ENCODE assay signal across 9 mouse cellular contexts in the genomic region with DNA sequence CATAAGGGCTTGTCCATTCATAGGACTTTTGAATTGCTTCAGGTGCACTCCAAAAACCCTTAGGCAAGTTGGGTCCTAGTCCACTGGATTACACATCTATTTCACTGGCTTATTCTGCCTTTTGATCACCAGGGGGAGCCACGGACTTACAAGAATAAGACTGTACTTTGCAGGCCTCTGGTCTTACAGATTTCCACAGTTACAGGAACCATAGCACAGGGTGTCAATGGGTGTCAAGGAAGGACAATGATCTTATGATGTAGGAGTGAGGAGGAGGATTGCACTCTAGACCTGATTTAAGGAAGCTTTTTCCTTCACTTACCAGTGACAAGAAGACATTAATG. TPM values are rescaled to one million over a fixed set of nuclear protein-coding genes. Genes with fewer than 3 reads are reported as not detected.
DNase-seq lines count a peak whose midpoint lies in the region; ATAC-seq and TF ChIP-seq lines count a peak whose summit lies in the region.
"Had no signal": no experiment of that assay in that cellular context is flagged by ENCODE, and none has a peak within 500 bp of the region (broad histone marks: within the 10 kb centered on the region; RNA-seq: fewer than 3 reads in every experiment).

No protein-coding gene starts in this region.

- no peak for TF ChIP-seq POLR2A in MEL (IDR thresholded peaks at IDR 0.05; ENCODE audit: control insufficient read depth in 1 of 2, insufficient read depth in 1 of 2, low read depth in 1 of 2, low read length in 2 of 2, poor library complexity in 1 of 2)

- no peak for TF ChIP-seq EP300 in MEL (IDR thresholded peaks at IDR 0.05; ENCODE audit: low read depth in 1 of 2, low read length in 2 of 2)

- H3K9me3 ChIP-seq in hindbrain, embryonic 11.5 days (ENCODE audit: control insufficient read depth, low read length): no peaks in the 10 kb centered on the region
- no peaks in the 10 kb centered on the region for H3K9me3 ChIP-seq in hindbrain, embryonic 12.5 days (replicated peaks)
- no peaks in the 10 kb centered on the region for H3K9me3 ChIP-seq in MEL (replicated peaks; ENCODE audit: insufficient read depth, low read length)
- no peaks in the 10 kb centered on the region for H3K9me3 ChIP-seq in forebrain, postnatal 0 days (ENCODE audit: low read length)
- H3K9me3 ChIP-seq: neural tube, embryonic 12.5 days had no signal

- peak; percentile 84 for TF ChIP-seq RAD21 in MEL (IDR thresholded peaks at IDR 0.05; ENCODE audit: low read depth, low read length)

- no peak overlapping the region for H3K27ac ChIP-seq in hindbrain, embryonic 11.5 days (ENCODE audit: low read depth, low read length)
- H3K27ac ChIP-seq in hindbrain, embryonic 12.5 days: no peak overlapping the region
- no peak overlapping the region for H3K27ac ChIP-seq in MEL (ENCODE audit: control insufficient read depth, low read depth, low read length)
- no peak overlapping the region for H3K27ac ChIP-seq in forebrain, postnatal 0 days (ENCODE audit: low read depth, low read length)
- H3K27ac ChIP-seq: neural tube, embryonic 12.5 days had no signal

- H3K9ac ChIP-seq in hindbrain, embryonic 11.5 days (ENCODE audit: low read depth, low read length): no peak overlapping the region
- H3K9ac ChIP-seq in hindbrain, embryonic 12.5 days: no peak overlapping the region
- H3K9ac ChIP-seq in MEL (ENCODE audit: control insufficient read depth, low read depth, low read length, poor library complexity, severe bottlenecking): no peak overlapping the region
- H3K9ac ChIP-seq in forebrain, postnatal 0 days: no peak overlapping the region
- H3K9ac ChIP-seq: neural tube, embryonic 12.5 days had no signal

- H3K79me2 ChIP-seq in MEL (ENCODE audit: control insufficient read depth, insufficient read depth, low read length, poor library complexity): no peaks in the 10 kb centered on the region

- no peaks in the 10 kb centered on the region for H3K36me3 ChIP-seq in hindbrain, embryonic 11.5 days (ENCODE audit: control insufficient read depth, insufficient read depth, low read length)
- H3K36me3 ChIP-seq in hindbrain, embryonic 12.5 days: peaks cover 12% of the 10 kb centered on the region
- H3K36me3 ChIP-seq in MEL (ENCODE audit: control insufficient read depth in 1 of 2, insufficient read depth in 2 of 2, low read length in 2 of 2): peaks cover 0 to 9% of the 10 kb centered on the region in 2 experiments; a peak in 2 of 4 replicates
- peaks cover 53% of the 10 kb centered on the region for H3K36me3 ChIP-seq in forebrain, postnatal 0 days (ENCODE audit: insufficient read depth)

- H3K4me1 ChIP-seq in hindbrain, embryonic 11.5 days (replicated peaks; ENCODE audit: control insufficient read depth, insufficient read depth, low read length): no peaks in the 10 kb centered on the region
- no peaks in the 10 kb centered on the region for H3K4me1 ChIP-seq in hindbrain, embryonic 12.5 days
- peaks cover 7 to 10% of the 10 kb centered on the region in 2 experiments for H3K4me1 ChIP-seq in MEL (ENCODE audit: control insufficient read depth in 1 of 2, insufficient read depth in 2 of 2, low read length in 2 of 2)
- no peaks in the 10 kb centered on the region for H3K4me1 ChIP-seq in forebrain, postnatal 0 days (ENCODE audit: insufficient read depth)
- H3K4me1 ChIP-seq: neural tube, embryonic 12.5 days had no signal

- DNase-seq in hindbrain, embryonic 11.5 days (ENCODE audit: low spot score): peak; percentile 68
- DNase-seq in 416B (ENCODE audit: low read depth) (peak; percentile 83), MEL (ENCODE audit: low read depth, low spot score) (peak; percentile 78)
- DNase-seq in forebrain, postnatal 0 days: peak; percentile 77
- DNase-seq in ovary, postnatal 10 days (ENCODE audit: low spot score): no peak
- no peak for DNase-seq in frontal cortex, postnatal 25 days (ENCODE audit: low spot score in 2 of 2)

- no peak overlapping the region for H3K4me3 ChIP-seq in hindbrain, embryonic 11.5 days (ENCODE audit: low read depth, low read length)
- H3K4me3 ChIP-seq in hindbrain, embryonic 12.5 days: no peak overlapping the region
- no peak overlapping the region for H3K4me3 ChIP-seq in MEL (ENCODE audit: control insufficient read depth in 1 of 2, insufficient read depth in 1 of 2, low read depth in 2 of 2, low read length in 2 of 2)
- H3K4me3 ChIP-seq in forebrain, postnatal 0 days (ENCODE audit: low read depth, low read length): no peak overlapping the region
- H3K4me3 ChIP-seq: neural tube, embryonic 12.5 days had no signal

- no peak overlapping the region for H3K4me2 ChIP-seq in hindbrain, embryonic 11.5 days (replicated peaks; ENCODE audit: low read depth, low read length)
- H3K4me2 ChIP-seq in hindbrain, embryonic 12.5 days (replicated peaks): no peak overlapping the region
- no peak overlapping the region for H3K4me2 ChIP-seq in forebrain, postnatal 0 days (ENCODE audit: low read depth)
- H3K4me2 ChIP-seq: neural tube, embryonic 12.5 days had no signal

- ATAC-seq in hindbrain, embryonic 11.5 days (ENCODE audit: low FRiP score): no peak
- no peak for ATAC-seq in hindbrain, embryonic 12.5 days (ENCODE audit: low FRiP score)
- ATAC-seq in forebrain, postnatal 0 days: peak; percentile 67
- peak; percentile 72; the same call in 1 of the 2 replicates for ATAC-seq in megakaryocyte-erythroid progenitor cell, adult 5-6 weeks (replicated peaks; ENCODE audit: low FRiP score, low TSS enrichment, poor library complexity, severe bottlenecking)

- 17% methylated on average over 1 of the region's 1 CpGs for WGBS in hindbrain, embryonic 11.5 days
- 10% methylated on average over 1 of the region's 1 CpGs for WGBS in hindbrain, embryonic 12.5 days
- 13% methylated on average over 1 of the region's 1 CpGs for WGBS in forebrain, postnatal 0 days

- TF ChIP-seq CTCF in MEL (IDR thresholded peaks at IDR 0.05 in 2 of 3, conservative IDR thresholded peaks at IDR 0.05 in 1 of 3; ENCODE audit: control insufficient read depth in 1 of 3, insufficient read depth in 1 of 3, low read depth in 2 of 3, low read length in 3 of 3, poor library complexity in 1 of 3, severe bottlenecking in 1 of 3): peak; percentile 43 to 83 (median 63); a peak in 5 of 6 replicates
- peak; percentile 77 for TF ChIP-seq CTCF in forebrain, postnatal 0 days (IDR thresholded peaks at IDR 0.05; ENCODE audit: low read depth)

- no peaks in the 10 kb centered on the region for H3K27me3 ChIP-seq in hindbrain, embryonic 11.5 days (ENCODE audit: control insufficient read depth, insufficient read depth, low read length)
- H3K27me3 ChIP-seq in hindbrain, embryonic 12.5 days: no peaks in the 10 kb centered on the region
- peaks cover 0 to 2% of the 10 kb centered on the region in 2 experiments; a peak in 2 of 4 replicates for H3K27me3 ChIP-seq in MEL (ENCODE audit: control insufficient read depth in 1 of 2, insufficient read depth in 2 of 2, low read length in 2 of 2)
- H3K27me3 ChIP-seq in forebrain, postnatal 0 days (ENCODE audit: insufficient read depth, low read length): no peaks in the 10 kb centered on the region
- H3K27me3 ChIP-seq: neural tube, embryonic 12.5 days had no signal

TF ChIP-seq in MEL, 35 proteins besides CTCF, POLR2A, EP300 and RAD21:
- peak; percentile 83 for TF ChIP-seq SMC3 (IDR thresholded peaks at IDR 0.05; ENCODE audit: low read depth, low read length)
- TF ChIP-seq ELF1 (IDR thresholded peaks at IDR 0.05; ENCODE audit: low read depth, low read length): no peak
- TF ChIP-seq ZC3H11A (IDR thresholded peaks at IDR 0.05; ENCODE audit: low read depth, low read length): peak; percentile 61

RNA-seq across cellular contexts. Expression of gene Manf, which starts 12.0 kb away (rescaled TPM):
- polyA plus RNA-seq in hindbrain, embryonic 11.5 days (2014; fragmentation: Nextera tagmentation; extraction: Ambion mirVana): 305 and 309 TPM in 2 replicates
- polyA plus RNA-seq in hindbrain, embryonic 12.5 days (2016; fragmentation: Nextera tagmentation; extraction: Ambion mirVana): 224 and 229 TPM in 2 replicates
- total RNA-seq in MEL (2012; rRNA removed): 209 and 316 TPM in 2 replicates
- 100 to 1,000 TPM in 1 of 2 experiments, not detected in 1; 289 TPM for polyA plus RNA-seq in MEL (2012; ENCODE audit: insufficient read depth in 1 of 2, insufficient read length in 2 of 2, low read depth in 1 of 2, low replicate concordance in 2 of 2, missing spikeins in 1 of 2)
- 49.5 and 61.9 TPM in 2 replicates for total RNA-seq in forebrain, postnatal 0 days (2014; rRNA removed)
- polyA plus RNA-seq in forebrain, postnatal 0 days (2015; fragmentation: Nextera tagmentation; extraction: Ambion mirVana): 135 and 151 TPM in 2 replicates
- 147 and 157 TPM in 2 replicates for total RNA-seq in megakaryocyte-erythroid progenitor cell, adult 5-6 weeks (2014; fragmentation: Nextera tagmentation)
- total RNA-seq in megakaryocyte-erythroid progenitor cell, adult 5-6 weeks (2017): 144 and 187 TPM in 2 replicates

RNA-seq across cellular contexts. Expression of gene Rbm15b, which starts 16.5 kb away (rescaled TPM):
- 24.0 and 24.5 TPM in 2 replicates for polyA plus RNA-seq in hindbrain, embryonic 11.5 days (2014; fragmentation: Nextera tagmentation; extraction: Ambion mirVana)
- 30.1 and 33.0 TPM in 2 replicates for polyA plus RNA-seq in hindbrain, embryonic 12.5 days (2016; fragmentation: Nextera tagmentation; extraction: Ambion mirVana)
- 23.3 and 29.7 TPM in 2 replicates for total RNA-seq in MEL (2012; rRNA removed)
- polyA plus RNA-seq in MEL (2012; ENCODE audit: insufficient read depth in 1 of 2, insufficient read length in 2 of 2, low read depth in 1 of 2, low replicate concordance in 2 of 2, missing spikeins in 1 of 2): 10 to 100 TPM in 1 of 2 experiments, not detected in 1; 42.2 TPM
- 82.4 and 83.5 TPM in 2 replicates for total RNA-seq in forebrain, postnatal 0 days (2014; rRNA removed)
- polyA plus RNA-seq in forebrain, postnatal 0 days (2015; fragmentation: Nextera tagmentation; extraction: Ambion mirVana): 15.8 and 16.8 TPM in 2 replicates
- 15.4 and 18.2 TPM in 2 replicates for total RNA-seq in megakaryocyte-erythroid progenitor cell, adult 5-6 weeks (2014; fragmentation: Nextera tagmentation)
- total RNA-seq in megakaryocyte-erythroid progenitor cell, adult 5-6 weeks (2017): 23.9 and 24.9 TPM in 2 replicates

Comparison
In these comparisons a context has a peak if more than half of its experiments do, and no peak if none do; other contexts are left out.
1. ATAC-seq: peak in forebrain, postnatal 0 days (single experiment) and megakaryocyte-erythroid progenitor cell, adult 5-6 weeks (single experiment); none in hindbrain, embryonic 11.5 days (single experiment) and hindbrain, embryonic 12.5 days (single experiment).
2. DNase-seq: peak in hindbrain, embryonic 11.5 days (single experiment), 416B (single experiment), MEL (single experiment) and forebrain, postnatal 0 days (single experiment); none in ovary, postnatal 10 days (single experiment) and frontal cortex, postnatal 25 days (0 of 2).